Mouse (Mus musculus) left cerebral cortex, postnatal 14 days (tissue): Measurements from ENCODE around the gene Slc25a45. TPM values are rescaled to one million over a fixed set of nuclear protein-coding genes. Genes with fewer than 3 reads are reported as not detected.
A peak's percentile ranks its signal among the peaks of the same experiment; 100 is the strongest.

ENCODE experiments used
- DNase-seq, 2 experiments: peaks; one replicate each; pipeline ENCODE4 v3.0.0; 2021 to 2022; ENCODE audit warnings: low spot score in 2 of 2, mixed read lengths in 1 of 2
- intact Hi-C: fragments of 180-260 bp; cut with DNase I; formaldehyde crosslinking; loops from one replicate; pipeline ENCODE4 v1.15.1; 2025
- total RNA-seq, 2 experiments: library from RNA; stranded (reverse); gene quantifications; 2 replicates each; pipeline ENCODE4 v1.2.3; 2021

Gene Slc25a45
- total RNA-seq, 2 experiments from 2014 or later: 2.8 to 3.0 TPM

DNA sequence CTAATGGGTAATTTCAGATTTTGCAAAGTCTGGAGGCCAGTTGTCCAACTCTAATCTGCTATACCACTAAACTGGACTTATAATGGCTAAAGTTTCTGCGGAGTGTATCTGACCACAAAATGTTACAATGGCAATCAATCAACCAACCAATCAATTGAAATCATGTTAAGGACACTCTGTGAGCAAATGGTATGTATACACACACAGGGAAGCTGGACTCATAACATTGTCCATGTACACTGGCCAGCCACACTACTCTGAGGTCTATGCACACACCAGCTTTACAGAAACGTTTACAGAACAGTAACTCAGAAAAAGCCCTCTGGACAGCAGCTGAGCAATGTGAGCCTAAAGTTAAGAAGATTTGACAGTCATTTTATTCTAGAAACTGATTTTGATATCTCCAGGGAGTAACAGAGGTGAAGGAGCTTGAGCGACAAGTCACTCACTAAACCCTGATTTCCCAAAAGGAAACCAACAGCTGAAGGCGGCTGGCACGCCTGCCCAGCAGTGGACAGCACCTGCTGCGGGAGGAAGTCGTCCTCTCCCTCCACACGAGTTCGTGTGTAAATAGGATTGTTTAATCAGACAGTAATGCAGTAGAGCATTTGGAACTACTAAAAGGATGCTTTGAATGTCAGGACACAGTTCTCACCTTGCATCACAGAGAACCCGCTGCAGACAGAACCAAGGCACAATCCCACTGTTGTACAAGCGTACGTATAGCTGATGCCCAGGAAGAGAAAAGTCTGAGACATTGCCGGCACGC lies 38.1 kb upstream of the Slc25a45 start:
- intact Hi-C loops: no loop called here
- no peak for DNase-seq

DNA sequence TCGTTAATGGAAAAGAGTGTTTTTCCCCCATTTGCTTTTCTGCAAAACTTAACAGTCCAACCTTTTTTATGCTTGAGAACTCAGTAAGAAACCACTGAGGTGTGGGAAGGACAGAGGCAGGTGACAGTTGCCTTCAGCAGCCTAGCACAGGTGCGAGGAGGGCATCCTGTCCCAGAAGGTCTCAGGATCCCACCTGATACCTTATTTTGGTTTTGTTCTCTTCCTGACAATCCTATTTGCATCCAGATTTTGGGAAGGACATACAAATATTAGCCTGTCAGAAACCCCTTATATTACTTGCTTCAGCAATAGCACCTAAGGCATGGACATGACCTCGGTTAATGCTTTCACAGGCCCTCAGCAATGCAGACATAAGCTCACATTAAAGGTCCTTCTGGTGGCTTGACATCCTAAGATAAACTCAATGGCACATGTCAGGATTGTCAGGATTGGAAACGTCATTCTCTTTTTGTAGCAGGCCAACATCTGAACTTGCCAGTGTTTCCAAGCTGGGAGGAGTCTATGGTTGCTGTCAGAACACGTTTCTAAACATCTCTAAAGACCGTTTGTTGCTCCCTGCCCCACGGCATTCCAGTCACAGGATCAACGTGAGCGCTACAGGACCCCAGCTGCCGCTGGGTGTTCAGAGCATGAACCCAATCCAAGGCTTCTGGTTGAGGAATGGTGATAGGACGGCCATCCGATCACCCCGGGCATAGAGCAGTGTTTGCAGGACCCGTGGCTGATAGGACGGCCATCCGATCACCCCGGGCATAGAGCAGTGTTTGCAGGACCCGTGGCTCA lies 37.3 kb upstream of the Slc25a45 start:
- intact Hi-C loops: no loop called here
- DNase-seq: no peak

DNA sequence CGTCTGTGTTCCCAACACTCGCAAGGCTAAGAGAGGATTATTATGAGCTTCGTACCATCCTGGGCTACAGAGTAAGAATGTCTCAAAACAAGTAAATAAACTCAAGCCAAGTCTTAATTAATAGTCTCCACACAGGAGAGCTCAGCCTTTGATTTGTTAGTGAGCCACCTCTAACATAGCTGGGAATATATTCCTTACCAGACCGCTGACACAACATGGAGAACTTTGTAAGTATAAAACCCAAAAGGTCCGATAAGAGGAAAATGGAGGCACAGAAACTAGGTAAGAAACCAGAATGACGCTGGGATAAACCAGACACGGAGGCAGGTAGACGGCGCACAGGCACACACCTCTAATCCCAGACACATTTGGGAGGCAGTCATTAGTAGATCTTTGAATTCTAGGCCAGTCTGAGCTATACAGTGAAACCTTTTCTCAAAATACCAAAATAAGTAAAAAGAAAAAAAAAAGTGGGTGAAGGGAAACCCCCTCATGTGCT lies 36.7 kb upstream of the Slc25a45 start:
- intact Hi-C loops: no loop called here
- no peak for DNase-seq

DNA sequence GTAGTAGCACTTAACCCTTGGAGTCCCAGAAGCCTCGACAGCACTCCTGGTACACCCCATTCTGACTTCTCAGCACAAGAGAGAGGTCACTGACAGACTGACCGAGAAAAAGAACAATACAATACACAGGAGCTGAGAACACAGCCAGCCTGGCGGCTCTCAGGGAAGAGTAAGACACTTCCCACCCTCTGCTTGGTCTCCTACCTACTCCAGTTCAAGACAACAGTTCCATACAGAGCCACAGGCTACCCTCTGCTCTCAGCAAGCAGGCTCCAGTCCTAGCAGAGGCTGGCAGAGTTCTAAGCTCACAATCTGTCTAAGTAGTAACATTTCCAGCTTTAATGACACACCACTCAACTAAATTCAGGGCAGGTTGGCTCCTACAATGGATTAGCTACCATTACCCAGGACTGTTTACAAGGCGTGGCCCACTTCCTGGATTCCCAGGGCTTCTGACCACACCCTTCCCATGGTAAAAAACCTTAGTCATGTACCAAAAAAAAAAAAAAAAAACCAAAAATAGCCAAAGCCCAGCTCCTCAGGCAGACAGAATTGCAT lies 36.1 kb upstream of the Slc25a45 start:
- intact Hi-C loops: no loop called here

DNA sequence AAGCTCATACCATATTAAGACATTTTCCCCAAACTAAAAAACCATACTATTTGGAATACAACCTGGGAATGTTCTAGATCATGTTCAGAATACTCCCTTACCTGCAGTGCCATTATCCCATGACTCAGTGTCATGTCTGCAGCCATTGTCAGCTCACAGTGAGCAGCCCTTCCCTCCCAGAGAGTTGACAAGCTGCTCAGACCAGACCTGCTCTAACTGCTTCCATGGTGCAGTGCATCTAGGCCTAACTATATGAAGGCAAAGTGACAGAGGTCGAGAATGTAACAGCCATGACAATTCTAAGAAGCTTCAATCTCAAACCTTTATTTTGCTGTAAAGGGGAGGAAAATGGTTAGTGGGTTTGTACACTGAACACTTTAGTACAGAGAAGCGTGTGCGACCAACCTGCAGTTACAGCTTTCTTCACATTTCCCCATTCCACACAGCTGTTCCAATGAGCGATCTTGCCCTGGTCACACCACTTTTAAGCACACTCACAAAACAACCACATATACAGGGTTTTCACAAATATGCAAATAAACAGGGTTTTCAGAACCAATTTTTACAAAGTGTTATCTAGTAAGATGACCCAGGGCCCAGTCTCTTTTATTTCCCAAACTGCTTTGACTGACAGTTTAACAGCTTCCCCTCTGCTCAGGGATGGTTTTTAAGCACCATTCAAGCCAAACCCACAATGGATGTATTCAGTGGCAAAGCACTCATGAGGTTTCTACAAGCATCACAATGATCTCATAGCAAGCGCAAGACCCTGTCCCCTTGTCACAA lies 35.4 kb upstream of the Slc25a45 start:
- intact Hi-C loops: no loop called here

More for the DNA sequence above, 36.1 kb upstream of the Slc25a45 start:
- DNase-seq: no peak

DNA sequence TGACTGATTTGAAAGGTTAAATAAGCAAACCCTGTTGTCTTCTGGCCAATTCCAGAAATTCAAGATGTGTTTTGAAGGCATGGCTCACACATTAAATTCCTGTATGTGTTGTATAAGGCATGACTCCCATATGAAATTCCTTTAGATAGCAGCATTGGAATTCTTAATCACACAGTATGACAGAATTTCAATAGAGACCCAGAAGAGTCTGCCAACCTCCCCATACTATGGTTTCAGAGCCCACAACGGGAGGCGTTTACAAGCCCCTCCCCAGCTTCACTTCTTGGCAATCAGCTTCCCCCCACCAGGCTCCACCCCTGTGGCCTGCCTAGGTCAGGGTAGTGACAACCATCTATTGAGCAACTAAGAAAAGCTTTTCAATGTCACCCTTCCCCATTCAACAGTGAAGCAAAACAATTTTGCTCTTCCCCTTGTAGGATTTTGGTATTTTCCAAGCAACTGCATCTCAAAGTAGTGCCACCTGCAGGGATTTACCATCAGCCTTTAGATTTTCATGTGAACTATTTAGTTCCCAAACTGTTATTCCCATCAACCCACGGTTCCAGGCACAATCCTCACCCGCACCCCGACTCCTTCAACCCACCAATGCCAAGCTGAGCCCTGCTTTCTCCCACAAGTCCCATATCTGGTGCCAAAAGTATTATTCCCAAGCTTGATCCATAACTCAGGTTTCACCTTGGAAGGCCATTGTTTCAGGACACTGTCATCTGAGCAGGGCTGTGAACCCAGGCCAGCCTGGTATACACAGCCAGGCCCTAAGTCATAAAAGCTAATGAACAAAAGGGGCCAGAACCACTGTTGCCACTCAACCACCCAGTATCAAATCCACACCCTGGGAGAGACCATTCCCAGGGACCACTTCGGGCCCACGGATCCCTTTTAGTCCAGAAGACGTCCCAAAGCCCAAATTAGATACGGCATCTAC lies 34.5 kb upstream of the Slc25a45 start:
- no peak for DNase-seq
- intact Hi-C loops: no loop called here

More for the DNA sequence above, 35.4 kb upstream of the Slc25a45 start:
- DNase-seq: no peak

DNA sequence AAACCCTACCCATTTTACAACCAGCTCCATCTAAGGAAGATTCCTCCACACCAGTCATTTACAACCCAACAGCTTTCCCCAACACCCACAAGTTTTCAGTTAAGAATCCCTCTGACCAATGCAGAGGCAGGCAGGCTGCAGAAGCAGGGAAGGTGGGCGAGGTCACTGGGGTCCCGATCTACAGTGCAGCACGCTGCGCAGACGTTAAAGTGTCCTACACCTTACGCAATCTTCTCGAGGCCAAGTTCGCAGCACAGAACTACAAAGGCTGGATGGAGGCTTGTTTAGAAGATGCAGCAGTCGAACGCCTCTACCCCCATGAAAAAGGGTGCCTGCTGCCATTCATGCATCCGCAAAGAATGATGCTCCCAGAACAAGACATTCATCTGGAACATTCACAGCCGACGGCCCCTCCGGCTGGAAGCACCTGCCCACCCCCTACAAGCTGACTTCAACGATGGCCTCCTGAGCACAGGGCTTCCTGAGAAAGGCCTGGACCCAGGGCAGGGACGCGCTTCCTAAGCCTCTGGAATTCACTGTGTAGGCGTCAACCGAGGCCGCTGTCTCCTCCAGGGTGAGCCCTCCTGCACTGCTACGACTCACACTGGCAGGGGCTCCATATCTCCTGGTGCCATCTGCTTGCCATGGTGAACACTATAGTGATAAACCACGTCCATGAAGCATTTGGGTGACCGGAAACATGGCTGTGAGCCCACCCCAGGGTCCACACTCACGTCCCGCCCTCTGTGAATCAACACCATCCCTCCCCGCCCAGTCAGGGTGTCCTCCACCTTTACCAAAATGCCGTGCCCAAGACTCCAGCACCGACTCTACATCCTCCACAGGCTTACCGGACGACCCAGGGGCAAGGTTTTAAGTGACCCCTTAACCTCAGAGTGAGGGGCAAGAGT lies 33.6 kb upstream of the Slc25a45 start:
- no peak for DNase-seq
- intact Hi-C loops: no loop called here

DNA sequence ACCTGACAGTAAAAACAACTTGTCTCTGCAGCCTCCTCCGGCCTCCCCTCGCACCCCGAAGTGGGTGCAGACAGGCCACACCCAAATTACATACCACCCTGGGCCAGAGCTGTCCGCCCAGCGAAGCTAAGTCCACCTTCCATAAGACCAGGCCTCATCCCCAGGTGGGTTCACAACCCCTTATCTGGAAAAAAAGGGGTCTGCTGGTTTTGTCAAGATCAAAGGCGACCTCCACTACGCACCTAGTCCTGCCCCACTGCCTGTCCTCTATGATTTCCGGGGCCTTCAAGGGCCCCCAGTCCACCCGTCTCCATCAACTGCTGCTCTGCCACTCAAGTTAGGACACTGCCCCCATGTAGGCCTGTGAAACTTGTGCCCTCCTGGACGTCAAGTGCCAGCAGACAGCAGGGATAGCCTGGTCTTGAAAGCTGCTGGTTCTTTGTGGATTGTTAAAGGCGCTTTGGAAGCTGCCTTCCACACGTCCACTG lies 32.7 kb upstream of the Slc25a45 start:
- DNase-seq: no peak
- intact Hi-C loops: no loop called here

DNA sequence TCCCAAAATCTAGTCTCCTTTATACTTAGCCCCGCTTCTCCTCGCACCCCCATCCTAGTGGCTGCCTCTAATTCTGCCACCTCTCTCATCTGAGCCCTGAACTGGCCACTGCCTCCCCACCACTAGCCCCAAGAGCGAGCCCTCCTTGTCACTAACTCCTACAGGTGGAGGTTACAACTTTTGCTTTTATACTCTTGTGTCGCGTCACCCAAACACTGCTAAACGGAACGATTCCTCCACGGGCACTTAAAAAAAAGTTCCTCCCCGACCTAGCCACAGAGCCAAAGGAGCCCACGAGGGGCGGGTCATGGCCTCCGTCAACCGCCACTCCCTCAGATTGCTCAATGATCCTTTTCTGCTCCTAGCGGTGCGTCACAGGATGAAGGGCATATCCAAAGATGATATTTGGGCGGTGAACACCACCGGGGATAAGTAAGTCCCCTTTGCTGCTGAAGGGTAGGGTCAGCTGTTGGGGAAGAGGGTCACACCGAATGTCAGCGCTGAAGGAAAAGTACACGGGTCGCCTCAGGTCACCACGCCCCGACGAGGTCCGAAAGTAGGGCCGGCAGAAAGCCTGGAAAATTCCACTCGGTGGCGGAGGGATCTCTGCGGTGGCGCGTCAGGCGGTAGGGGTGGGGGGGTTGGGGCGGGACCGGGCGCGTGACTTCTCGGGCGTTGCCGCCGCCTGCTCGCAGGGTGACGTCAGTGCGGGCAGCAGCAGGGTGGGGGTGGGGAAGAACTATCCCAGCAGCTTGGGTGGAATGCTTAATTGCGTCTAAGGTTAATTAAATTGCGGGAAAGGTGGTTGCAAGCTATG lies 32.1 kb upstream of the Slc25a45 start:
- intact Hi-C loops: loop anchor here (1.0 kb wide), 1 partner anchor 42 kb away; no protein-coding TSS in a partner anchor
- peak; percentile 94 for DNase-seq

DNA sequence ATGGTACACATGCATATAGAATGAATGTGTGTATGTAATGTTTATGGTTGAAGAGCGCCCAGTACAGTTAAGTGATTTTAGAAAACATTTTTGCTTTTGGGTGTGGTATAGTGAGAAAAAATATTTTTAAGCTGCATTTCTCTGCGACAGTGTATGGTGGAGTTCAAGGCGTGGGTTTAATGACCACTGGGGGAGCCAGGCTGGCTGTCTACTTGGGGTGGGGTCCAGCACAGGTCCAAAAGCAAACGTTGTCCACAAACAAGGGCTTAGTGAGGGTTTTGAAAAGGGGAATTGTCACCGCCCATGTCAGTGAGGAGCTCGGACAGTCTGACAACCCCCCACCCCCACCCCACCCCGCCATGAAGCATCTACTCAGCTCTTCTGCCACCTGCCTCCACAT lies 31.5 kb upstream of the Slc25a45 start:
- intact Hi-C loops: loop anchor here (1.0 kb wide), 1 partner anchor 43 kb away; no protein-coding TSS in a partner anchor
- DNase-seq: no peak

DNA sequence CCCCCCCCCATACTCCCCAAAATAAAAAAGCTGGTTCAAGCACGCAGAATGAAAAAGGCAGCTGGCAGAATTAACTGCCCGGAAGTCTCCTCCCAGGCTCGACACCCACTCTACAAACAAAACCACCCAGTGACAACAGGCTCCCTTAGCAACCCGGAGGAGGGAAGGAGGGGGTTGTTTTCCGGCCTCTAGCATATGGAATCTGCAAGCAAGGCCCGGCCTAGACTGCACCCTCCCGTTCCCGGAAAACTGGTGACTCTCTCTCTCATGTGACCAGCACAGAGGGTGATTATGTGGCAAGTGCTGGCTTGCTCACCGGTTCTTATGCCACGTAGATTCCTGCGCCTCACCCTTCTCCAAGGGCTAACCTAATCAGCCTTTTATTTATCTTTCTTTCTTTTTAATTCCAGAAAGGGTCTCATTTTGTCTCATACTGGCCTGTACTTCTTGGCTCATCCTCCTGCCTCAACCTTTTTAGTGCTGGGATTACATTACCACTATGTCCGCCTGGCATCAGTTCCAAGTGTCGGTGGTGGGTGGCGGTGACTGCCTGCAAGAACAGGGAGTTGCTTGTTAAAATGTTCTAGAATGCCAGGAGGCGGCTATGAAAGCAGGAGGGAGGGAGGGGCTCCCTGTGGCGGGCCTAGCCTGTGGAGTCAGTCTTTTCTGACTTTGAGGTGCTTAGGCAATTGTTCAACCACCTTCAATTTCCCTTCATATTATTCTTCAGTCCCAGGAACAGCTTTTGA lies 30.9 kb upstream of the Slc25a45 start:
- peak; percentile 87 to 96 for DNase-seq
- intact Hi-C loops: loop anchor here (1.0 kb wide), 2 partner anchors 24 to 43 kb away; no protein-coding TSS in a partner anchor

DNA sequence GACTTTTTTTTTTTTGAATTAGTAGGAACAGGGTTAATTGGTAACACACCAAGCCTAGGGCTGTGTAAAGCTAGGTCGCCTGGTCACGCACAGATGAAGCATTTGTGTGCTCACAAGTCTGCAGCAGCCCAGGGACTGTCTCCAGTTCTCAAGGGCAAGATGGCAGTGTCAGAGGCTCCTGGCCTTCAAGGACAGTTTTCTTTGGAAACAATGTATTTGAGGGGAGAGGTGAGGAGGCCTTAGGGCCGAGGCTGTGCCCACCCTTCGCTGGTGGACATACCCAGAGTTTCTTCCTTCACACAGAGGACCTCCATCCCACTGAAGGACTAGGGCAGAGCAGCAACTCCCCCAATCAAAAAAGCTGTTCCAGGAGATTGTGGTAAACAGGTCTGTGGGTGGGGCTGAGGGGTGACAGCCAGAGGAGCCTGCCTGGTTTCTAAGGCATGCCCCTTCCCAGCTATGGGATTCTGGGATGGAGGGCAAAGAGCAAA lies 30.3 kb upstream of the Slc25a45 start:
- DNase-seq: no peak
- intact Hi-C loops: loop anchor here (1.0 kb wide), 1 partner anchor 25 kb away; no protein-coding TSS in a partner anchor

DNA sequence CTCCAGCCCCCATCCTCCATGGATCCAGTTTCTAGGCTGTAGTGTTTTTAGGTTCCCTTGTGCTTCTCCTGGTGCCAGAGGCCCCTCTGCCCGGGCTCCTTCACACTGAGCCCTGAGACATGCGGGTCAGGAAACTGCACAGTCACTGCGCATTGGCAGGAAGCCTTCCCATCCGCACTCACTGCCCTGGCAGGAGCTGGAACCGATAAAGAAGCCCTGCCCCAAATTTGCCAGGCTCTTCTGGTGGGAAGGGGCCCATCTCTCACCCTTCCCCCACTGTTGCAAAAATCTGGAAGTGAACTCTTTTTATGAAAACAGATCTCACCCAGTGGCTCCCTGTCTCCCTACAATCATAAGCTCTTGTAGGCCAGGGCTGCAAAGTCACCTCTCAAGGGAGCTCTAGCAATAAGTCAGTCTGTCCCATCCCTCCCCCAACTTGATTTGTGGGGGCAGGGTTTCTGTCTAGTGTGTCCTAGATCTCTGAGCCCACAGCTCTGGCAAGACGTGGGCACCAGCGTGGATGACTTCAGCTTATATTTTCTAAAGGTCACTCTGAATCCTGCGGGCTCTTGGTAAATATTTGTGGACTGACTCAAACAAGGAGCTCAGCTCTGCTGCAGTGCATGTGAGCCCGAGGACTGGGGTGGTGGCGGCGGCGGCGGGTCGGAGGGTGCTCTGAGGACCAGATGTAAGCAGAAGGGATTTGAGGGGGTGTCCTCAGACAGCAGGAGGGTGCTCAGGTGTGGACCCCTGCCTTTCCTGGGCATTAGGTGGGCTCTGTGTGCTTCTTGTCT lies 29.4 kb upstream of the Slc25a45 start:
- peak in 1 of 2 experiments; percentile 67 for DNase-seq
- intact Hi-C loops: no loop called here

DNA sequence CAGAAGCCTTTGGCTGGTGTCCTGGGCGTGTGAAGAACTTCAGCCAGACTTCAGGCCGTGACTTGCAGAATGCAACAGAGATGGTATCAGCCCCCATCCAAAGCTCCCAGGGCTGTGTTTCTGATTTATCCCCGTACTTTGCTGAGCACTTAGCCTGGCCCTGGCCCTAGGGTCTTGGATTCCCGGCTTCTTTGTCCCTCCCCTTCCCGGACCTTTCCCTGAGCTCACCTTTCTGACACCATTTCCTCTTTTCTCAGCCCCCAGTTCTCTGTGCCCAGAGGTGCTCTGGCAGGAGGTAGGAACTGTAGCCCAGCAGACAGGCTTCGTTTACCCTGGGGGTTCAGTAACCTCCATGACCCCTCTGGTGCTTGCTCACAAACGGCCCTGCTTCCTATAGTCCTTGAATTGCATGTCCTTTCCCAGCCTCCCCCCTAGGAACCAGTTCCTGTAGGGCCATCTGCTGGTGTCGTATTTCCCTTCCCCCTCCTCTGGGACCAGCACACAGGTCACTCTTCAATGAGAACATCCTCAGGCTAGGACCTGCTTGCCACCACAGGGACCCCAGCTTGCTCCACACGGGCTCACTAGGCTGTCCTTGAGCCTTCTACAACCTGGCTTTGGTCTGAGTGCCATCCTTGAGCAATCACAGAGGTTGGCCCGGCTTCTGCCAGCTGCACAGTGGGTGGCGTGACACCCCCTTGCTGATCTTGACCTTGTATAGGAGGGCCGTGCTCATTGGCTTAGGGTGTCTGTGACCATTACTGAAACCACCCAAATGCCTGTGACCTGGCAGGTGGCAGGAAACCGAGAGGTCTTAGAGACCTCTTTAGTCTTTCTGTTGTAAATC lies 28.6 kb upstream of the Slc25a45 start:
- intact Hi-C loops: no loop called here
- DNase-seq: no peak
